Mouse (Mus musculus): ENCODE results near the gene Zc2hc1c. TPM values are rescaled to one million over a fixed set of nuclear protein-coding genes. Genes with fewer than 3 reads are reported as not detected.
A peak's percentile ranks its signal among the peaks of the same experiment; 100 is the strongest.

Gene Zc2hc1c
- 0.84 and 0.88 TPM in 2 replicates for polyA plus RNA-seq (2011; ENCODE audit: insufficient read depth, insufficient read length, low read depth, missing spikeins)

DNA sequence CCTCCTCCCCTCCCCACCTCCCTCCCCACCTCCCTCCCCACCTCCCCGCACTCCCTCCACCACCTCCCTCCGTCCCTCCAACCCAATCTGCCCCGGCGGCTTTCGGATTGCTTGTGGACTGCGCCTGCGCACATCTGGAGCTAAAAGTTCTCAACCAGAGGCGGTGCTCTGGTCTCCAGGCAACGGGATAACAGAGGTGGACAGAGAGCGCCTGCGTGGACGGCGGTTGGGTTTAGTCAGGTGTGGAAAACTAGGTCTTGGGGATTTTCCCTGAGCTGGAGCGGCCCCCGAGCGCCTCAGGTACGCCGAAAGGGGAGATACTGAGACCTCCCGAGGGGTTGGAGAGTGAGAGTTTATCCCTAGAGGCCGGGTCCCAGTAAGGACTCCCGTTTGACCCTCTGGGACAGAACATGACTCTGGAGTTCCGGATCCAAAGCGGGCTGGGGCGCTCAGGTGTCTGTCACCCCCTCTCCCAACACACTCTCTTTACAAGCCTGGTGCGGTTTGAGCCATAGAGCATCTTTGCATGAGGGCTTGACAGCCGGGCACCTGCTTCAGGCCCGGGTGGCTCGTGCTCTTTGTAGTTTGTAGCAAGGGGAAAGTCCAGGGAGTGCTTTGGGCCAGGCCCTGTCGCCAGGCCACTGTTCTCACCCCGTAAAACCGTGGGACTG lies at the start of gene Zc2hc1c:
Zc2hc1c (plus strand) TSS at position 106 of the 671 bp plus-strand sequence.
- no peaks in the 10 kb centered on the region for H3K9me3 ChIP-seq (replicated peaks; ENCODE audit: control insufficient read depth, insufficient read depth, low read length, poor library complexity, severe bottlenecking)
- H3K36me3 ChIP-seq (ENCODE audit: control insufficient read depth, insufficient read depth, low read length, poor library complexity, severe bottlenecking): no peaks in the 10 kb centered on the region
- peak within 1 kb of the TSS; percentile 68 for H3K9ac ChIP-seq (ENCODE audit: low read depth, poor library complexity, severe bottlenecking)
- no peaks in the 10 kb centered on the region for H3K4me1 ChIP-seq (ENCODE audit: control insufficient read depth, insufficient read depth, low read length)
- H3K27ac ChIP-seq (ENCODE audit: insufficient read depth, low read length): no peak within 1 kb of the TSS
- TF ChIP-seq POLR2A (IDR thresholded peaks at IDR 0.05; ENCODE audit: insufficient read depth, low read length): no peak
- no peaks in the 10 kb centered on the region for H3K27me3 ChIP-seq (ENCODE audit: control insufficient read depth, insufficient read depth, low read length, poor library complexity, severe bottlenecking)
- peak within 1 kb of the TSS; percentile 70 for H3K4me3 ChIP-seq (ENCODE audit: low read depth, low read length)

DNA sequence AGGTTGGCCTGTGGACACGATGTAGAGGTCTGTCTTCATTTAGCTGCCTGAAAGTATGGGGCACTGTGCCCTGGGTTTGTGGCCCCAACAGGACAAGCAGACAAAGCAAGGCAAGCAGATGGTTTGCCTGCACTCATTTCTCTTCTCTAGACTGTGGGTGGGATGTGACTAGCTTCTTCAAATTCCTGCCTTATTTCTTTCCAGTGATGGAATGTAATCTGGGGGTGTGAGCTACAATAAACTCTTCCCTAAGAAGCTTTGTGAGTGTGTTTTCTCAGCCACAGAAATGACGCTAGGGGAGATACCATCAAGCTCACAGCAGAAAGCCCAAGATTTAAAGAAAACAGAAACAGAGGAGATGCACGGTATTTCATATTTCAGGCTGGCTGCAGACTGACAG lies 36.3 kb upstream of the Zc2hc1c start:
- Histone ChIP-seq H3K9me3 (replicated peaks; ENCODE audit: control insufficient read depth, insufficient read depth, low read length, poor library complexity, severe bottlenecking) (peaks cover 5% of the 10 kb centered on the region), H3K27ac (ENCODE audit: insufficient read depth, low read length) (no peak overlapping the region), H3K4me3 (ENCODE audit: low read depth, low read length) (no peak overlapping the region), H3K4me1 (ENCODE audit: control insufficient read depth, insufficient read depth, low read length) (no peaks in the 10 kb centered on the region), H3K36me3 (ENCODE audit: control insufficient read depth, insufficient read depth, low read length, poor library complexity, severe bottlenecking) (no peaks in the 10 kb centered on the region), H3K27me3 (ENCODE audit: control insufficient read depth, insufficient read depth, low read length, poor library complexity, severe bottlenecking) (no peaks in the 10 kb centered on the region), H3K9ac (ENCODE audit: low read depth, poor library complexity, severe bottlenecking) (no peak overlapping the region)
- no peak for TF ChIP-seq EP300 (IDR thresholded peaks at IDR 0.05; ENCODE audit: insufficient read depth, low read depth, low read length)
- no peak for TF ChIP-seq CTCF (IDR thresholded peaks at IDR 0.05; ENCODE audit: low read depth, low read length)
- no peak for TF ChIP-seq POLR2A (IDR thresholded peaks at IDR 0.05; ENCODE audit: insufficient read depth, low read length)

- H3K27ac ChIP-seq (ENCODE audit: insufficient read depth, low read length): no peak overlapping the region
- no peaks in the 10 kb centered on the region for H3K9me3 ChIP-seq (replicated peaks; ENCODE audit: control insufficient read depth, insufficient read depth, low read length, poor library complexity, severe bottlenecking)
- H3K4me1 ChIP-seq (ENCODE audit: control insufficient read depth, insufficient read depth, low read length): no peaks in the 10 kb centered on the region
- H3K9ac ChIP-seq (ENCODE audit: low read depth, poor library complexity, severe bottlenecking): no peak overlapping the region
- TF ChIP-seq EP300 (IDR thresholded peaks at IDR 0.05; ENCODE audit: insufficient read depth, low read depth, low read length) (no peak), POLR2A (IDR thresholded peaks at IDR 0.05; ENCODE audit: insufficient read depth, low read length) (no peak), CTCF (IDR thresholded peaks at IDR 0.05; ENCODE audit: low read depth, low read length) (no peak)
- H3K27me3 ChIP-seq (ENCODE audit: control insufficient read depth, insufficient read depth, low read length, poor library complexity, severe bottlenecking): no peaks in the 10 kb centered on the region
- peaks cover 2% of the 10 kb centered on the region; the same call in 1 of the 2 replicates for H3K36me3 ChIP-seq (ENCODE audit: control insufficient read depth, insufficient read depth, low read length, poor library complexity, severe bottlenecking)
- no peak overlapping the region for H3K4me3 ChIP-seq (ENCODE audit: low read depth, low read length)
These were observed 32.2 kb upstream of the Zc2hc1c start for GRCm38 (mm10) chr12:85256074-85256751.

DNA sequence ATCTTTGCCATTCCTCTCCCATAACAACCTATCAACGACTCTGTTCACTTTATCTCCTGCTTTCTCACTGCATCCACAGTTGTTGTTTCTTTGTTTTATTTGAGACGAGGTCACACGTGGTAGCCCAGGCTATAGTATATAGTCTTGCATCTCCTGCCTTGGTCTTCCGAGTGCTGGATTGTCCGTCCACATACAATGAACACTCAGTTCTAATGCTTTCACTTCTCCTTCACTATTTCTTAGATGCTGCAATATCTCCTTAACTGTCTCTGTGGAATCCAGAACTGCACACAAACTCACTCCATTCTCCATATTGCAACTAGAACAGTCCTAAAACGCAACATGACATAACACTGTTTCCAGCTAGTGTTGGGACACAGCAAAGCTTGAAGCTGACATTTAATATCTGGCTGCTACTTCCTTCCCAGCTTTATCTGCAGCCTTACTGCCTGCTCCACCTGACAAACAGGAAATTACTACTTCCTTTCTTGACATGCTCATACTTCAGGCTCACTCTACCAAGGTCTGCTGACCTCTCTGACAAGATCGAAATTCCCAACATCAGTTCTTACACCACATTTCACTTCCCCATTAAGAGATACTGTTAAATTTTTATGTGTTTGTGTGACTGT lies 31.3 kb upstream of the Zc2hc1c start:
- Histone ChIP-seq H3K9ac (ENCODE audit: low read depth, poor library complexity, severe bottlenecking) (no peak overlapping the region), H3K27me3 (ENCODE audit: control insufficient read depth, insufficient read depth, low read length, poor library complexity, severe bottlenecking) (no peaks in the 10 kb centered on the region), H3K27ac (ENCODE audit: insufficient read depth, low read length) (no peak overlapping the region), H3K9me3 (replicated peaks; ENCODE audit: control insufficient read depth, insufficient read depth, low read length, poor library complexity, severe bottlenecking) (no peaks in the 10 kb centered on the region), H3K4me3 (ENCODE audit: low read depth, low read length) (no peak overlapping the region), H3K4me1 (ENCODE audit: control insufficient read depth, insufficient read depth, low read length) (no peaks in the 10 kb centered on the region), H3K36me3 (ENCODE audit: control insufficient read depth, insufficient read depth, low read length, poor library complexity, severe bottlenecking) (peaks cover 2% of the 10 kb centered on the region; the same call in 1 of the 2 replicates)
- TF ChIP-seq POLR2A (IDR thresholded peaks at IDR 0.05; ENCODE audit: insufficient read depth, low read length) (no peak), EP300 (IDR thresholded peaks at IDR 0.05; ENCODE audit: insufficient read depth, low read depth, low read length) (no peak), CTCF (IDR thresholded peaks at IDR 0.05; ENCODE audit: low read depth, low read length) (no peak)

GRCm38 (mm10) chr12:85262489-85262888 lies 25.9 kb upstream of the Zc2hc1c start:
- H3K4me3 ChIP-seq (ENCODE audit: low read depth, low read length): no peak overlapping the region
- TF ChIP-seq POLR2A (IDR thresholded peaks at IDR 0.05; ENCODE audit: insufficient read depth, low read length) (no peak), EP300 (IDR thresholded peaks at IDR 0.05; ENCODE audit: insufficient read depth, low read depth, low read length) (no peak)
- H3K36me3 ChIP-seq (ENCODE audit: control insufficient read depth, insufficient read depth, low read length, poor library complexity, severe bottlenecking): peaks cover 2% of the 10 kb centered on the region; the same call in 1 of the 2 replicates
- H3K27ac ChIP-seq (ENCODE audit: insufficient read depth, low read length): no peak overlapping the region
- H3K9me3 ChIP-seq (replicated peaks; ENCODE audit: control insufficient read depth, insufficient read depth, low read length, poor library complexity, severe bottlenecking): no peaks in the 10 kb centered on the region
- no peak overlapping the region for H3K9ac ChIP-seq (ENCODE audit: low read depth, poor library complexity, severe bottlenecking)
- peaks cover 1% of the 10 kb centered on the region for H3K4me1 ChIP-seq (ENCODE audit: control insufficient read depth, insufficient read depth, low read length)
- H3K27me3 ChIP-seq (ENCODE audit: control insufficient read depth, insufficient read depth, low read length, poor library complexity, severe bottlenecking): no peaks in the 10 kb centered on the region

- no peaks in the 10 kb centered on the region for H3K27me3 ChIP-seq (ENCODE audit: control insufficient read depth, insufficient read depth, low read length, poor library complexity, severe bottlenecking)
- 0 out of 2 replicates have a peak, but pooled peaks cover under 1% of the 10 kb centered on the region for H3K9me3 ChIP-seq (replicated peaks; ENCODE audit: control insufficient read depth, insufficient read depth, low read length, poor library complexity, severe bottlenecking)
- no peak overlapping the region for H3K4me3 ChIP-seq (ENCODE audit: low read depth, low read length)
- H3K4me1 ChIP-seq (ENCODE audit: control insufficient read depth, insufficient read depth, low read length): peaks cover 1% of the 10 kb centered on the region
- H3K27ac ChIP-seq (ENCODE audit: insufficient read depth, low read length): no peak overlapping the region
- TF ChIP-seq CTCF (IDR thresholded peaks at IDR 0.05; ENCODE audit: low read depth, low read length) (no peak), EP300 (IDR thresholded peaks at IDR 0.05; ENCODE audit: insufficient read depth, low read depth, low read length) (no peak), POLR2A (IDR thresholded peaks at IDR 0.05; ENCODE audit: insufficient read depth, low read length) (no peak)
- H3K36me3 ChIP-seq (ENCODE audit: control insufficient read depth, insufficient read depth, low read length, poor library complexity, severe bottlenecking): peaks cover 2% of the 10 kb centered on the region
- H3K9ac ChIP-seq (ENCODE audit: low read depth, poor library complexity, severe bottlenecking): no peak overlapping the region
These were observed 25.2 kb upstream of the Zc2hc1c start for GRCm38 (mm10) chr12:85263190-85263589.
